Mouse (Mus musculus) thymus, adult 2 months (tissue): ENCODE measurements around the gene Gm13285. TPM values are rescaled to one million over a fixed set of nuclear protein-coding genes. Genes with fewer than 3 reads are reported as not detected.
"Not testable (repeated sequence)": the region's sequence is repeated elsewhere in the genome, so short reads cannot be mapped to it uniquely, and the experiment has no call there.

Experiments used
- DNase-seq: peaks from one replicate; pipeline ENCODE4 v3.0.0; 2021
- H3K27ac ChIP-seq: fragments of 200-500 bp; 2 replicates; pipeline ENCODE4 v1.5.1; 2012; ENCODE audit warnings: low read length, control low read depth; ENCODE audit not compliant: control insufficient read depth, insufficient read depth
- H3K27me3 ChIP-seq: fragments of 200-500 bp; 2 replicates; pipeline ENCODE4 v1.6.1; 2012; ENCODE audit warnings: mild to moderate bottlenecking, low read length, moderate library complexity, mixed read lengths; ENCODE audit not compliant: control insufficient read depth, insufficient read depth
- H3K36me3 ChIP-seq: fragments of 200-500 bp; 2 replicates; pipeline ENCODE4 v1.6.1; 2012; ENCODE audit warnings: mild to moderate bottlenecking, low read length, moderate library complexity; ENCODE audit not compliant: control insufficient read depth, insufficient read depth
- H3K4me1 ChIP-seq: fragments of 200-500 bp; replicated peaks from 2 replicates; pipeline ENCODE4 v1.6.1; 2012; ENCODE audit warnings: low read length; ENCODE audit not compliant: control insufficient read depth, insufficient read depth
- H3K4me3 ChIP-seq: fragments of 200-500 bp; 2 replicates; pipeline ENCODE4 v1.5.1; 2012; ENCODE audit warnings: mild to moderate bottlenecking, low read length, control low read depth, moderate library complexity; ENCODE audit not compliant: control insufficient read depth, insufficient read depth
- CTCF ChIP-seq: fragments of 200-500 bp; IDR thresholded peaks from 2 replicates; pipeline ENCODE4 v1.5.1; 2012; ENCODE audit warnings: mild to moderate bottlenecking, control low read depth, low read length, moderate library complexity, borderline replicate concordance; ENCODE audit not compliant: control insufficient read depth, poor library complexity, insufficient read depth; ENCODE audit errors: extremely low read depth
- POLR2A ChIP-seq: fragments of 200-500 bp; IDR thresholded peaks from 2 replicates; pipeline ENCODE4 v1.6.1; 2012; ENCODE audit warnings: mild to moderate bottlenecking, low read length, control low read depth, moderate library complexity; ENCODE audit not compliant: control insufficient read depth, poor library complexity, insufficient read depth; ENCODE audit errors: extremely low read depth
- WGBS: fragments of 180-500 bp; shearing (Covaris S2); methylation state at CpG from one replicate; pipeline ENCODE4 v1.1.7; 2018; 5-methylcytosine and 5-hydroxymethylcytosine counted together
- polyA plus RNA-seq: library from polyadenylated mRNA; depleted of rRNA; stranded (reverse); fragments of >200 nt; gene quantifications from 2 replicates; pipeline ENCODE4 v1.2.3, GENCODE M21; 2012

The Gm13285 gene
- polyA plus RNA-seq, 1 experiment, result not detected

GRCm38 (mm10) chr4:88788402-88788801 is 11.1 kb upstream of the Gm13285 start, which contains the start of gene Gm13277:
Gene Gm13277 (plus strand): TSS chr4:88788632.
- DNase-seq, result peak; percentile 68
- not testable (repeated sequence) for H3K4me1 ChIP-seq, H3K27ac ChIP-seq, H3K4me3 ChIP-seq, H3K36me3 ChIP-seq, H3K27me3 ChIP-seq
- WGBS, result no CpG with 5 or more reads among the region's 28 CpGs

- no CpG with 5 or more reads among the region's 28 CpGs for WGBS
- not testable (repeated sequence) for H3K36me3 ChIP-seq, H3K27me3 ChIP-seq, DNase-seq, H3K27ac ChIP-seq, H3K4me3 ChIP-seq, H3K4me1 ChIP-seq
Observed at GRCm38 (mm10) chr4:88791250-88791649, 8.2 kb upstream of the Gm13285 start, which contains the start of gene Gm13278. Gene Gm13278 (plus strand): TSS chr4:88791550.

- under 1% methylated on average over 12 of the region's 52 CpGs for WGBS
- not testable (repeated sequence) for H3K4me3 ChIP-seq, H3K27me3 ChIP-seq, H3K4me1 ChIP-seq, H3K27ac ChIP-seq, H3K36me3 ChIP-seq
- peak; percentile 87 for DNase-seq
Observed at GRCm38 (mm10) chr4:88793936-88794675, 5.4 kb upstream of the Gm13285 start, which contains the start of gene Gm13275. Gene Gm13275 (plus strand): TSS chr4:88794487.

- no CpG with 5 or more reads among the region's 28 CpGs for WGBS
- H3K4me1 ChIP-seq, H3K36me3 ChIP-seq, DNase-seq, H3K4me3 ChIP-seq, H3K27ac ChIP-seq, H3K27me3 ChIP-seq: not testable (repeated sequence)
Observed at GRCm38 (mm10) chr4:88797097-88797496, 2.4 kb upstream of the Gm13285 start, which contains the start of gene Gm13279. Gene Gm13279 (plus strand): TSS chr4:88797397.

GRCm38 (mm10) chr4:88802954-88803353 is 3.5 kb downstream of the Gm13285 start, which contains the start of gene Gm13287:
Gene Gm13287 (plus strand): TSS chr4:88803254.
- not testable (repeated sequence) for H3K27ac ChIP-seq, H3K27me3 ChIP-seq, DNase-seq, H3K4me1 ChIP-seq, H3K4me3 ChIP-seq, H3K36me3 ChIP-seq
- WGBS, result no CpG with 5 or more reads among the region's 29 CpGs

- DNase-seq, H3K27me3 ChIP-seq, H3K27ac ChIP-seq, H3K36me3 ChIP-seq, H3K4me1 ChIP-seq: not testable (repeated sequence)
- WGBS, result no CpG with 5 or more reads among the region's 8 CpGs
- H3K4me3 ChIP-seq, result peak within 1 kb of the TSS; percentile 51
Observed at GRCm38 (mm10) chr4:88805231-88805630, 5.8 kb downstream of the Gm13285 start, which contains the start of gene Gm13288. Gene Gm13288 (plus strand): TSS chr4:88805531.

GRCm38 (mm10) chr4:88805761-88806160 is 6.3 kb downstream of the Gm13285 start:
- not testable (repeated sequence) for H3K27me3 ChIP-seq, H3K4me1 ChIP-seq, H3K27ac ChIP-seq, H3K36me3 ChIP-seq
- H3K4me3 ChIP-seq, result peak overlapping the region; percentile 51
- 0% methylated on average over 8 of the region's 34 CpGs for WGBS
- DNase-seq, result peak; percentile 7

- WGBS, result 75% methylated on average over 3 of the region's 3 CpGs
- no peaks in the 10 kb centered on the region for H3K36me3 ChIP-seq
- H3K27me3 ChIP-seq, result no peaks in the 10 kb centered on the region
- no peaks in the 10 kb centered on the region for H3K4me1 ChIP-seq
- H3K4me3 ChIP-seq, result no peak within 1 kb of the TSS
- H3K27ac ChIP-seq, result no peak within 1 kb of the TSS
- no peak for TF ChIP-seq POLR2A
- no peak for TF ChIP-seq CTCF
- DNase-seq, result no peak
Observed at GRCm38 (mm10) chr4:88815928-88816327, 16.5 kb downstream of the Gm13285 start, which contains the start of gene Ifna7. Gene Ifna7 (plus strand): TSS chr4:88816228.
